Mouse (Mus musculus) liver, embryonic 14.5 days (tissue): ENCODE data around the gene Fbxo39.

Experiments
- CTCF ChIP-seq: IDR thresholded peaks from 2 replicates; pipeline ENCODE4 v1.5.1; 2016; ENCODE audit warnings: antibody characterized with exemption, low read depth, control low read depth
- EP300 ChIP-seq: IDR thresholded peaks from 2 replicates; pipeline ENCODE4 v1.6.1; 2016; ENCODE audit warnings: antibody characterized with exemption, low read depth

DNA sequence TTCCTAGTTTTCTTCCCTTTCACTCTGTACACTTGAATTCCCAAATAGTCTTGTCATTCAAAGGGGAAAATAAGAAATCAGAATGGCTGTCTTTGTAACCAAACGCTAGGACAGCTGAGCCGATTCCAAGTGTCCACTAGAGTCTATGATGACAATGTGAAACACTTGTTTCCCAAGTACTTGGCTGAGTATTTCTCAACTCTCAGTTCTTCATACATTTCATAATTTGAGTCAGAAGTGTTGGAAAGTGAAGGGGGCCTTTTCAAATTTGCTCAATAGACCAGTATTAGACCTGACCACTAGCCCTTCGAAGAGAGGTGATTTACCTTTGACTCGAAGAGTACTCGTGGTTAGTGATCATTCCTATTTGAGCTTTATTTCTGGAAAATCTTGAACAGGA, 50.3 kb downstream of the Fbxo39 start:
- TF ChIP-seq CTCF (no peak), EP300 (no peak)
